10 mouse cellular contexts compared by ENCODE assay signal in the genomic region with DNA sequence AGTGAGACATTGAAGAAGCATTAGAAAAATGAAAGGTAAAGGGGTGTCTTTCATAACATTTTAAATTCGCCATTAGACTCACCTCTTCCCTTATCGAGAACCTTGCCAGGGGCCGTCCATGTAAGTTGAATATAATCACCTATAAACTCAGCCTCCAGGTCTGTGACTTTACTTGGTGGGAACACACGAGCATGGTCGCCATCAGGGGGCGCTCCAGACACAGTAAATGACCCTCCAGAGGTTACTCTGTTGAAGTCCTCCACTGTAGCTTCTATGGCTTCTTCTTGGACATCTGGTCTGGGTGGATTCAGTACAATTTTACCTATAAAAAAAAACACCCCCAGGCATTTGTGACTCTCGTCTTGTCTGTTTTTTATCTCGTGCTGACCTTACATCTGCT. TPM values are rescaled to one million over a fixed set of nuclear protein-coding genes. Genes with fewer than 3 reads are reported as not detected.
DNase-seq lines count a peak whose midpoint lies in the region; ATAC-seq and TF ChIP-seq lines count a peak whose summit lies in the region.
"Had no signal": no experiment of that assay in that cellular context is flagged by ENCODE, and none has a peak within 500 bp of the region (broad histone marks: within the 10 kb centered on the region; RNA-seq: fewer than 3 reads in every experiment).

No protein-coding gene starts in this region.

- intact Hi-C loops in gastrocnemius, adult 2 months (cut with DNase I), result no loop called here

- DNase-seq in gastrocnemius, adult 2 months, result peak; percentile 20
- DNase-seq in gastrocnemius, postnatal 25 days, result no peak
- peak; percentile 85 for DNase-seq in midbrain, embryonic 11.5 days (ENCODE audit: low spot score, missing footprints)
- DNase-seq in Patski (ENCODE audit: low read depth, low spot score), result peak; percentile 25
- peak; percentile 22 for DNase-seq in retina, postnatal 1 day
- no peak for DNase-seq in left cerebral cortex, adult 8-10 months (ENCODE audit: low spot score in 2 of 2)

- no peak overlapping the region for H3K4me2 ChIP-seq in midbrain, embryonic 11.5 days
- H3K4me2 ChIP-seq in midbrain, embryonic 15.5 days, result no peak overlapping the region

- H3K27me3 ChIP-seq in midbrain, embryonic 11.5 days (ENCODE audit: control insufficient read depth, insufficient read depth, low read length), result no peaks in the 10 kb centered on the region
- no peaks in the 10 kb centered on the region for H3K27me3 ChIP-seq in midbrain, embryonic 15.5 days (replicated peaks)
- no peaks in the 10 kb centered on the region for H3K27me3 ChIP-seq in Patski

- in situ Hi-C loops in Patski (cut with MboI; ENCODE audit: low pct_unique_long_range_greater_than_20kb), result no loop called here

- no peaks in the 10 kb centered on the region for H3K4me1 ChIP-seq in midbrain, embryonic 11.5 days (ENCODE audit: control insufficient read depth, insufficient read depth, low read length)
- no peaks in the 10 kb centered on the region for H3K4me1 ChIP-seq in midbrain, embryonic 15.5 days

- H3K9ac ChIP-seq in midbrain, embryonic 11.5 days (ENCODE audit: low read length), result no peak overlapping the region
- H3K9ac ChIP-seq in midbrain, embryonic 15.5 days, result no peak overlapping the region

- POLR2A ChIA-PET in Patski (lab: Charles Lee), result interaction anchor here (0.6 kb wide), 1 partner anchor 327 kb away, joined by 4 read pairs; no protein-coding TSS in a partner anchor

- 35% methylated on average over 8 of the region's 8 CpGs for WGBS in midbrain, embryonic 11.5 days
- WGBS in midbrain, embryonic 15.5 days, result 49% methylated on average over 8 of the region's 8 CpGs

- H3K36me3 ChIP-seq in midbrain, embryonic 11.5 days (ENCODE audit: control insufficient read depth, insufficient read depth, low read length), result no peaks in the 10 kb centered on the region
- H3K36me3 ChIP-seq in midbrain, embryonic 15.5 days (replicated peaks), result no peaks in the 10 kb centered on the region

- peak; percentile 36 for TF ChIP-seq CTCF in gastrocnemius, adult 2 months (IDR thresholded peaks at IDR 0.05)
- TF ChIP-seq CTCF in Patski (IDR thresholded peaks at IDR 0.05), result peak; percentile 84

- CTCF ChIA-PET in Patski (lab: Charles Lee), result interaction anchor here (1.0 to 2.9 kb wide), 10 partner anchors 11 to 335 kb away, joined by 3 to 12 read pairs (median 4); no protein-coding TSS in a partner anchor

- 0 out of 2 replicates have a peak, but pooled peaks have one; percentile 54 for ATAC-seq in midbrain, embryonic 11.5 days (ENCODE audit: low FRiP score)
- ATAC-seq in midbrain, embryonic 15.5 days (replicated peaks), result no peak
- ATAC-seq in Patski, result peak; percentile 71
- peak; percentile 62; the same call in 1 of the 2 replicates for ATAC-seq in granulocyte monocyte progenitor cell, adult 5-6 weeks (replicated peaks; ENCODE audit: poor library complexity, severe bottlenecking)

- H3K9me3 ChIP-seq in midbrain, embryonic 11.5 days (ENCODE audit: control insufficient read depth, low read length), result no peaks in the 10 kb centered on the region
- no peaks in the 10 kb centered on the region for H3K9me3 ChIP-seq in midbrain, embryonic 15.5 days

- no peak overlapping the region for H3K27ac ChIP-seq in gastrocnemius, adult 2 months
- H3K27ac ChIP-seq in midbrain, embryonic 11.5 days (ENCODE audit: low read depth, low read length), result no peak overlapping the region
- H3K27ac ChIP-seq in midbrain, embryonic 15.5 days, result no peak overlapping the region

- no peak overlapping the region for H3K4me3 ChIP-seq in gastrocnemius, adult 2 months
- no peak overlapping the region for H3K4me3 ChIP-seq in midbrain, embryonic 11.5 days (ENCODE audit: low read depth, low read length)
- no peak overlapping the region for H3K4me3 ChIP-seq in midbrain, embryonic 15.5 days

RNA-seq across cellular contexts. Expression of gene Clca3a2, which starts 17.4 kb away (rescaled TPM):
- total RNA-seq in gastrocnemius, adult 2 months (2021), result not detected
- not detected for total RNA-seq in gastrocnemius, postnatal 25 days (2021)
- not detected in 2 replicates for polyA plus RNA-seq in midbrain, embryonic 11.5 days (2014; fragmentation: Nextera tagmentation; extraction: Ambion mirVana)
- 0.09 TPM in 1 of 2 replicates, not detected in the other for polyA plus RNA-seq in midbrain, embryonic 15.5 days (2015; fragmentation: Nextera tagmentation; extraction: Ambion mirVana)
- polyA plus RNA-seq in Patski (2021), result 0.30 TPM
- not detected in 2 replicates for total RNA-seq in granulocyte monocyte progenitor cell, adult 5-6 weeks (2014; fragmentation: Nextera tagmentation)
- not detected in 2 replicates for total RNA-seq in granulocyte monocyte progenitor cell, adult 5-6 weeks (2017)
- total RNA-seq in left cerebral cortex, adult 8-10 months (2022), result not detected

RNA-seq across cellular contexts. Expression of gene Clca3a1, which starts 41.1 kb away (rescaled TPM):
- total RNA-seq in gastrocnemius, adult 2 months (2021), result under 1 TPM in 1 of 2 experiments, not detected in 1; 0.15 TPM
- total RNA-seq in gastrocnemius, postnatal 25 days (2021), result under 1 TPM in 1 of 2 experiments, not detected in 1; 0.40 TPM
- polyA plus RNA-seq in midbrain, embryonic 11.5 days (2014; fragmentation: Nextera tagmentation; extraction: Ambion mirVana), result 0.06 TPM in 1 of 2 replicates, not detected in the other
- 0.50 and 0.65 TPM in 2 replicates for polyA plus RNA-seq in midbrain, embryonic 15.5 days (2015; fragmentation: Nextera tagmentation; extraction: Ambion mirVana)
- 0.08 TPM for polyA plus RNA-seq in Patski (2021)
- total RNA-seq in granulocyte monocyte progenitor cell, adult 5-6 weeks (2014; fragmentation: Nextera tagmentation), result not detected in 2 replicates
- not detected in 2 replicates for total RNA-seq in granulocyte monocyte progenitor cell, adult 5-6 weeks (2017)
- under 1 TPM in 3 of 4 experiments, not detected in 1; 0.09 to 0.39 (median 0.35) TPM for total RNA-seq in left cerebral cortex, adult 8-10 months (2022)

RNA-seq across cellular contexts. Expression of gene Clca3b, which starts 47.3 kb away (rescaled TPM):
- not detected for total RNA-seq in gastrocnemius, adult 2 months (2021)
- total RNA-seq in gastrocnemius, postnatal 25 days (2021), result not detected
- not detected in 2 replicates for polyA plus RNA-seq in midbrain, embryonic 11.5 days (2014; fragmentation: Nextera tagmentation; extraction: Ambion mirVana)
- not detected in 2 replicates for polyA plus RNA-seq in midbrain, embryonic 15.5 days (2015; fragmentation: Nextera tagmentation; extraction: Ambion mirVana)
- 1.2 TPM for polyA plus RNA-seq in Patski (2021)
- total RNA-seq in granulocyte monocyte progenitor cell, adult 5-6 weeks (2014; fragmentation: Nextera tagmentation), result not detected in 2 replicates
- total RNA-seq in granulocyte monocyte progenitor cell, adult 5-6 weeks (2017), result not detected in 2 replicates
- total RNA-seq in left cerebral cortex, adult 8-10 months (2022), result not detected
- total RNA-seq: left cerebral cortex, postnatal 25 days had no signal
- polyA plus RNA-seq: spleen, adult 2 months had no signal

Comparison
In these comparisons a context has a peak if more than half of its experiments do, and no peak if none do; other contexts are left out.
1. DNase-seq: peak in gastrocnemius, adult 2 months (single experiment), midbrain, embryonic 11.5 days (single experiment), Patski (single experiment) and retina, postnatal 1 day (single experiment); none in gastrocnemius, postnatal 25 days (single experiment) and left cerebral cortex, adult 8-10 months (0 of 2).